Mouse (Mus musculus): ENCODE results near the gene Cib1.
A peak's percentile ranks its signal among the peaks of the same experiment; 100 is the strongest.

GRCm38 (mm10) chr7:80255981-80256380, 23.4 kb upstream of the Cib1 start:
- TF ChIP-seq CTCF (IDR thresholded peaks at IDR 0.05; ENCODE audit: low read depth) (peak; percentile 39; the same call in 1 of the 2 replicates), EP300 (IDR thresholded peaks at IDR 0.05; ENCODE audit: low read depth) (no peak)

Measured in liver, embryonic 14.5 days (tissue).